Mouse (Mus musculus) limb, embryonic 12.5 days (tissue): ENCODE data around the gene Slu7. TPM values are rescaled to one million over a fixed set of nuclear protein-coding genes. Genes with fewer than 3 reads are reported as not detected.

ENCODE experiments used
- ATAC-seq: fragments of 200-750 bp; cut with Nextera tagmentation; 2 replicates; pipeline ENCODE4 v1.8.0; 2017; ENCODE audit warnings: low read depth, moderate TSS enrichment; ENCODE audit not compliant: insufficient number of reproducible peaks, insufficient read depth, low FRiP score, low TSS enrichment
- H3K27ac ChIP-seq: fragments of 300-500 bp; sonication (generic); 2 replicates; pipeline ENCODE4 v1.5.1; 2016; ENCODE audit warnings: mild to moderate bottlenecking, moderate library complexity
- H3K27me3 ChIP-seq: fragments of 300-500 bp; sonication (generic); 2 replicates; pipeline ENCODE4 v1.6.1; 2016; ENCODE audit warnings: mild to moderate bottlenecking, moderate library complexity
- H3K36me3 ChIP-seq: fragments of 300-500 bp; sonication (generic); 2 replicates; pipeline ENCODE4 v1.6.1; 2016; ENCODE audit warnings: mild to moderate bottlenecking, moderate library complexity
- H3K4me1 ChIP-seq: fragments of 300-500 bp; sonication (generic); replicated peaks from 2 replicates; pipeline ENCODE4 v1.6.1; 2016
- H3K4me2 ChIP-seq: fragments of 300-500 bp; sonication (generic); 2 replicates; pipeline ENCODE4 v1.6.1; 2016; ENCODE audit warnings: mild to moderate bottlenecking, moderate library complexity
- H3K4me3 ChIP-seq: fragments of 300-500 bp; sonication (generic); replicated peaks from 2 replicates; pipeline ENCODE4 v1.5.1; 2016; ENCODE audit warnings: mild to moderate bottlenecking
- H3K9ac ChIP-seq: fragments of 300-500 bp; sonication (generic); replicated peaks from 2 replicates; pipeline ENCODE4 v1.6.1; 2016; ENCODE audit warnings: mild to moderate bottlenecking, moderate library complexity
- H3K9me3 ChIP-seq: fragments of 300-500 bp; sonication (generic); 2 replicates; pipeline ENCODE4 v1.6.1; 2016; ENCODE audit warnings: mild to moderate bottlenecking, moderate library complexity
- WGBS: fragments of 180-500 bp; shearing (Covaris S2); methylation state at CpG from one replicate; pipeline ENCODE4 v1.1.7; 2016; 5-methylcytosine and 5-hydroxymethylcytosine counted together
- polyA plus RNA-seq: library from polyadenylated mRNA; unstranded; fragments of >200 nt; fragmentation: Nextera tagmentation; extraction: Ambion mirVana; gene quantifications from 2 replicates; pipeline ENCODE4 v1.2.1, GENCODE M21; 2016

Gene Slu7
- polyA plus RNA-seq, 1 experiment from 2014 or later, result 68.0 TPM

DNA sequence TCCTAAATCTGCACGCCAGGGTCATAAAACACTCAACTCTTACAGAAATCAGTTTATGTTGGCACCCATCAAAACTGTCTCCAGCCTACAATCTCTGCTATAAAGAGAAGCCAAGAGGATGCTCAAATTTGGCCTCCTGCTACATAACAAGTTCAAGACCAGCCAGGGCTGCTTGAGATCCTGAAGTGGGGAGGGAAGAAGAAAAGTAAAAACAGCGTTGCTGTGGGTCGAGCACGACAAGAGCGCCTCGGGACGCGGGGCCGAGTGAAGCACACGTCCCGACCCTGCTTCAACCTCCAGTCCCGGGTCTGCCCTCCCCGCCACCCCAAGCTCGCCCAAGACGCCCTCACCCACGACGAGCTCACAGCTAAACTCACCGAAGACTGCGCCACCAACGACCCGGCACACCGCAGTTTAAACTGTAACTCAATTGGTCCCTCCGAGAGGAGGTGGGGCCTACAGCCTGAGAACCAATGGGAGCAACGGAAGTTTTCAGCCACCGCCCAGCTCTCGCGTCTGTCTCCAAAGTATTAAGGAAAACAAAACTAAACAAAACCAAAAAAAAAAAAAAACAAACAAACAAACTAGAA lies 7.6 kb upstream of the Slu7 start, which contains the start of gene Pttg1:
Gene Pttg1 (minus strand): TSS at position 428 of the 590 bp plus-strand sequence.
- H3K36me3 ChIP-seq, result peaks cover 12% of the 10 kb centered on the region; the same call in 1 of the 2 replicates
- peak within 1 kb of the TSS; percentile 53 for H3K4me2 ChIP-seq
- H3K27me3 ChIP-seq, result no peaks in the 10 kb centered on the region
- 3% methylated on average over 27 of the region's 27 CpGs for WGBS
- peak within 1 kb of the TSS; percentile 64 for H3K27ac ChIP-seq
- peaks cover 3% of the 10 kb centered on the region; the same call in 1 of the 2 replicates for H3K4me1 ChIP-seq
- H3K4me3 ChIP-seq, result peak within 1 kb of the TSS; percentile 56
- peak within 1 kb of the TSS; percentile 60 for H3K9ac ChIP-seq
- peak; percentile 90 for ATAC-seq
- H3K9me3 ChIP-seq, result no peaks in the 10 kb centered on the region

DNA sequence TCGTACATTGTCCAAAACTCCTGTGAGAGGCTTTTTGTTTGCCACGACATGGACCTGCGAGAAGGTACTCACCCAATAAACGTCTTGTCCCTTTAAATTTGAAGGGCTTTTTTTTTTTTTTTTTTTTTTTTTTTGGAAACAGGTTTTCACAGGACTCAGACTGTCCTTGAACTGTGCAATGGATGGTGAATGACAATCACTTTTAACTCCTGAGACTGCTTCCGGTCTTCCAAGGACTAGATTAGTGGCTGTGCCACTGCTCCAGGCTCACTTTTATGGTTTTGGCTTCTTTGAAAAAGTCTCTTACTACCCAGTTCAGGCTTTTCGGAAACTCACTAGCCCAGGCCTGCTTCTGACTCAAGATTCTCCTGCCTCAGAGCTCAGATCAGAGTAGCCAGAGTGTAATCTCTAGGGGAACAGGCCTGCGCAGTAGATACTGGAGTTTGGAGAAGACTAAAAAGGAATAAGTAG lies 7.1 kb upstream of the Slu7 start:
- Histone ChIP-seq H3K4me2 (peak overlapping the region; percentile 53), H3K9me3 (no peaks in the 10 kb centered on the region), H3K4me3 (peak overlapping the region; percentile 56), H3K4me1 (peaks cover 3% of the 10 kb centered on the region; the same call in 1 of the 2 replicates), H3K9ac (no peak overlapping the region), H3K36me3 (peaks cover 9% of the 10 kb centered on the region; the same call in 1 of the 2 replicates), H3K27ac (peak overlapping the region; percentile 41; the same call in 1 of the 2 replicates), H3K27me3 (no peaks in the 10 kb centered on the region)
- 18% methylated on average over 7 of the region's 7 CpGs for WGBS
- peak; percentile 79 for ATAC-seq

DNA sequence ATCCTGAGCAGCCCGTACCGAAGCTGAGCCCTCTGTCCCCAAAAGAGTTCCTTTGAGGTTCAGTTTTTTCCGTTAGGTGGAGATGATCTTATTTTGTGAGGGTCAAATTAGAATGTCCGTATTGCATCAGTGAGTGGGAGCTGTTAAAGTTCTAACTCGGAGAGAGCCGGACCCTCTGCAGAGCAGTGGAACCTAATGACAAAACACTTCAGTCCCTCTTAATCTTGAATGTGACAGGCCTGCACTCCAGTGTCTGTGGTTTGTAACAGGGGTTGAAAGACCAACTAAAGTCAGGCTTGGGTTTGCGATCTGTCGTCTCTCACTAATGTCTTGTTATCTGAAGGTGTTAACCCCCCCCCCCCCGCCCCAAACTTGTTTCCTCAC lies 472 bp downstream of the Slu7 start:
- Histone ChIP-seq H3K36me3 (peaks cover 19% of the 10 kb centered on the region), H3K9ac (peak overlapping the region; percentile 74), H3K27ac (no peak overlapping the region), H3K4me1 (peaks cover 10% of the 10 kb centered on the region), H3K4me2 (peak overlapping the region; percentile 85), H3K4me3 (peak overlapping the region; percentile 83), H3K9me3 (no peaks in the 10 kb centered on the region), H3K27me3 (no peaks in the 10 kb centered on the region)
- ATAC-seq, result 0 out of 2 replicates have a peak, but pooled peaks have one; percentile 16
- 1% methylated on average over 9 of the region's 9 CpGs for WGBS

DNA sequence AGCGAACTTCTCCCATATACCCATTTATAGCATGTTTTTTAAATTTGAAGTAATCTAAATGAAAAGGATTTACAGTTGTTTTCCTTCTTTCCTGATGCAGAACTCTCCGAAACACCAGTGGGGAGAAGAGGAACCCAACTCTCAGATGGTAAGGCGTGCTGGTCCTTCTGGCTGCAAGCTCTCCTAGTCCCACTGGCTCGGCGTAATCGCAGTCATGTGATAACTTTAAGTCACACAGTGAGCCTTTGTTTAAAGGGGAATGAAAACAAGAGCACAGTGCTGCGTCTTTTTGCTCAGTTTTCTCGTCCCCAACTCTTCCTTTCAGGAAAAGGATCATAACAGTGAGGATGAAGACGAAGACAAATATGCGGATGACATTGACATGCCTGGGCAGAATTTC lies 7.6 kb downstream of the Slu7 start:
- Histone ChIP-seq H3K4me3 (no peak overlapping the region), H3K9ac (no peak overlapping the region), H3K9me3 (no peaks in the 10 kb centered on the region), H3K27ac (no peak overlapping the region), H3K27me3 (no peaks in the 10 kb centered on the region), H3K4me2 (no peak overlapping the region), H3K36me3 (peaks cover 89% of the 10 kb centered on the region), H3K4me1 (no peaks in the 10 kb centered on the region)
- 95% methylated on average over 10 of the region's 10 CpGs for WGBS
- ATAC-seq, result no peak

DNA sequence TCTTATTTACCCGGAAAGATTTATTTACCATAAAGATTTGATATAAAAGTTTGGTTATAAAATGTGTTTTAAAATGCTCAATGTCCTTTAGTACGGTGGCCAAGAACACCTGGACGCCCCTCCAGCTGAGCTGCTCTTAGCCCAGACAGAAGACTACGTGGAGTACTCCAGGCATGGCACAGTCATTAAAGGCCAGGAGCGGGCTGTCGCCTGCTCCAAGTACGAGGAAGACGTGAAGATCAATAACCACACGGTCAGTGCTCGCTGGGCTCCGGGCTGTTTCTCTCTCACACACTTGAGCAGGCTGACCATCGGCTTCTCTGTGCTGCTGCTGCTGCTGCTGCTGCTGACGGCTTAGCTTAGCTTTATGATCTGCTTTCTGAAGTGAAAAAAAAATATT lies 9.6 kb downstream of the Slu7 start:
- Histone ChIP-seq H3K27ac (no peak overlapping the region), H3K4me1 (no peaks in the 10 kb centered on the region), H3K36me3 (peaks cover 93% of the 10 kb centered on the region), H3K4me2 (no peak overlapping the region), H3K9me3 (no peaks in the 10 kb centered on the region), H3K9ac (no peak overlapping the region), H3K4me3 (no peak overlapping the region), H3K27me3 (no peaks in the 10 kb centered on the region)
- ATAC-seq, result no peak
- WGBS, result 92% methylated on average over 13 of the region's 13 CpGs

DNA sequence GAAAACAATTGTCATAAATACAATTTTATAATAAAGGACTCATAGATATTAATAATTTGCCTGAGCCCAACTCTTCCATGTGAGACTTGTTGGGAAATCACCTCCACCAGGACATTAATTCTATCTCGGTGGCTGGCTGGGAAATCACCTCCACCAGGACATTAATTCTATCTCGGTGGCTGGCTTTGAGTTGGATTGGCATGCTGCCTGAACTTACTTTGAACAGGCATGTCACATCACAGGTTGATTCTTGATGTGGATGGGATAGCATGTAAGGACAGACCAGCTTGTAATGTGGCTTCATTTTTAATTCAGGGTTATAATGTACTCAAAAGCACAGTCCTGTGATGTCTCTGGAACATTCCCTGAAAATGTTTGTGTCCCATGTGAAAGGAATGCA lies 16.4 kb downstream of the Slu7 start:
- 85% methylated on average over 2 of the region's 2 CpGs for WGBS
- no peaks in the 10 kb centered on the region for H3K4me1 ChIP-seq
- no peak overlapping the region for H3K9ac ChIP-seq
- no peaks in the 10 kb centered on the region for H3K27me3 ChIP-seq
- H3K4me3 ChIP-seq, result no peak overlapping the region
- no peak overlapping the region for H3K4me2 ChIP-seq
- no peak overlapping the region for H3K27ac ChIP-seq
- H3K9me3 ChIP-seq, result no peaks in the 10 kb centered on the region
- peaks cover 27% of the 10 kb centered on the region for H3K36me3 ChIP-seq
- no peak for ATAC-seq

DNA sequence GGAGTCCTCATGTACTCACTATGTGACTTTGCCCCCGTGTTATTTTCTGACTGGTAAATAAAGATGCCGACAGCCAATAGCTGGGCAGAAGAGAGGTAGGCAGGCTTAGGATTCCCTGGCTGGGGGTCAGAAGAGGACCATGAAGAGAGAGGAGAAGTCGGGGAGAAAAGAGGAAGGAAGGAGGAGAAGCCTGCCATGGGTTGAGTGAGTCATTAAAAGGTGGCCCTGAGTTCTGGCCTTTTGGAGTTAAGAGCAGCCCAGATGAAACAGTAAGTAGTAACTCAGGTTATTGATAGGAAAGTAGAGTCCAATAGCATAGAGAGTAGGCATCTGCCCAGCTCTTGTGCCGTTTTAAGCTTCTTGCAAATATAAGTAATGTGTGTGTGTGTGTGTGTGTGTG lies 17.8 kb downstream of the Slu7 start:
- Histone ChIP-seq H3K9ac (no peak overlapping the region), H3K36me3 (peaks cover 13% of the 10 kb centered on the region), H3K27ac (no peak overlapping the region), H3K4me1 (no peaks in the 10 kb centered on the region), H3K4me2 (no peak overlapping the region), H3K4me3 (no peak overlapping the region), H3K27me3 (no peaks in the 10 kb centered on the region), H3K9me3 (no peaks in the 10 kb centered on the region)
- no peak for ATAC-seq
- 65% methylated on average over 4 of the region's 4 CpGs for WGBS

DNA sequence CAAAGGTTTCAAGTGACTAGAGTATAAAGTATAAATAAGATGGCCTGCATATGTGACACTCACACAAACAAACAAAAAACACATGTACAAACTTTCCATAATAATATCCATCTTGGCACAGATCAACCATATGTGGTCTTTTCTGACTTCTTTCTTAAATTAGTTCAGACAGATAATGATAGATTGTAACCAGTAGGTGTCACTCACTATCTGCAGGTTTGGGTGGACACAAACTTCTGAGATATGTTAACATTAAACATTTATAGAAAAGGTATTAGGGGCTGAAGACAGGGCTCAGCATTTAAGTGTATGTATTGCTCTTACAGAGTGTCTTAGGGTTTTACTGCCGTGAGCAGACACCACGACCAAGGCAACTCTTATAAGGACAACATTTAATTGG lies 18.7 kb downstream of the Slu7 start:
- no peaks in the 10 kb centered on the region for H3K9me3 ChIP-seq
- no peaks in the 10 kb centered on the region for H3K4me1 ChIP-seq
- no peak overlapping the region for H3K27ac ChIP-seq
- no peak overlapping the region for H3K4me3 ChIP-seq
- H3K4me2 ChIP-seq, result no peak overlapping the region
- ATAC-seq, result no peak
- no peaks in the 10 kb centered on the region for H3K27me3 ChIP-seq
- 73% methylated on average over 2 of the region's 2 CpGs for WGBS
- peaks cover 5% of the 10 kb centered on the region for H3K36me3 ChIP-seq
- no peak overlapping the region for H3K9ac ChIP-seq

DNA sequence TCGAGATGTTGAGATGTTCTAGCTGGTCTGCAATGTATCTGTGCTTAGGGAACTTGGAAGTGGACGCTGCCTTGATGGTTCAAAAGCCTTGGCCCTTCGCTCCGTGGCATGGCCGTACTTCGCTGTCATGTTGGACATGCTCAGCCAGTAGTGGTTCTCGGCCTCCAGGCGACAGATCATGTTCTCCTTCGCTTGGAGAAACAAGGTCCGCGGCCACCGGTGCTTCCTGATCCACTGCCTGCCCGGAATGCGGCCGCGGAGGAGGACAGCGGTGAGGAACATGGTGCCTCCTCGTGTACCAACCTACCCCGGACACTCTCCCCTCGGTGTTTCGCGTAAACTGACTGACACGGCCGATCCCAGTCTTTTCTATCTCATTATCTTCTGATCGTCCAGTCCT lies 29.7 kb downstream of the Slu7 start:
- Histone ChIP-seq H3K4me2 (no peak overlapping the region), H3K9me3 (peaks cover 5% of the 10 kb centered on the region; the same call in 1 of the 2 replicates), H3K36me3 (no peaks in the 10 kb centered on the region), H3K4me1 (no peaks in the 10 kb centered on the region), H3K9ac (no peak overlapping the region), H3K4me3 (no peak overlapping the region), H3K27ac (no peak overlapping the region), H3K27me3 (no peaks in the 10 kb centered on the region)
- 96% methylated on average over 25 of the region's 25 CpGs for WGBS
- ATAC-seq, result no peak

DNA sequence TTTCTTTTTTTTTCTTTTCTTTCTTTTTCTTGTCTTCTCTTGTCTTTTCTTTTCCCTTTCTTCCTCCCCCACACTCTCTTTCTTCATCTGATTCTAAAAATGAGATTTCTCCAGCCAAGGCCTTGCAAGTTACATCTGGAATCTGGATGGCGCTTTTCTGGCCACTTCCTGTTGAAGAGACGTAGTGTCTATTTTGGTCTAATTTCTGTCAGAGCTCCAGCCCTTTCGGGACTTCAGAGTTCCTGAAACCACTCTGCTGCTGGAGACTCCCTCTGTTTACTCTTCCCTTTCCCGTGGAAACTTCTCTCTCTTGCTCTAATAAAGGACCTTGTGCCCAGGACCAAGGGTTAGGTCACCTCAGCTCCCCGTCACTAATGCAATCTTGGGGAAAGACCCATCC lies 36.6 kb downstream of the Slu7 start:
- H3K9ac ChIP-seq, result no peak overlapping the region
- no peaks in the 10 kb centered on the region for H3K9me3 ChIP-seq
- no peak overlapping the region for H3K27ac ChIP-seq
- 65% methylated on average over 5 of the region's 5 CpGs for WGBS
- no peak for ATAC-seq
- H3K27me3 ChIP-seq, result peaks cover 10% of the 10 kb centered on the region
- no peaks in the 10 kb centered on the region for H3K36me3 ChIP-seq
- peaks cover 7% of the 10 kb centered on the region for H3K4me1 ChIP-seq
- no peak overlapping the region for H3K4me3 ChIP-seq
- H3K4me2 ChIP-seq, result no peak overlapping the region

DNA sequence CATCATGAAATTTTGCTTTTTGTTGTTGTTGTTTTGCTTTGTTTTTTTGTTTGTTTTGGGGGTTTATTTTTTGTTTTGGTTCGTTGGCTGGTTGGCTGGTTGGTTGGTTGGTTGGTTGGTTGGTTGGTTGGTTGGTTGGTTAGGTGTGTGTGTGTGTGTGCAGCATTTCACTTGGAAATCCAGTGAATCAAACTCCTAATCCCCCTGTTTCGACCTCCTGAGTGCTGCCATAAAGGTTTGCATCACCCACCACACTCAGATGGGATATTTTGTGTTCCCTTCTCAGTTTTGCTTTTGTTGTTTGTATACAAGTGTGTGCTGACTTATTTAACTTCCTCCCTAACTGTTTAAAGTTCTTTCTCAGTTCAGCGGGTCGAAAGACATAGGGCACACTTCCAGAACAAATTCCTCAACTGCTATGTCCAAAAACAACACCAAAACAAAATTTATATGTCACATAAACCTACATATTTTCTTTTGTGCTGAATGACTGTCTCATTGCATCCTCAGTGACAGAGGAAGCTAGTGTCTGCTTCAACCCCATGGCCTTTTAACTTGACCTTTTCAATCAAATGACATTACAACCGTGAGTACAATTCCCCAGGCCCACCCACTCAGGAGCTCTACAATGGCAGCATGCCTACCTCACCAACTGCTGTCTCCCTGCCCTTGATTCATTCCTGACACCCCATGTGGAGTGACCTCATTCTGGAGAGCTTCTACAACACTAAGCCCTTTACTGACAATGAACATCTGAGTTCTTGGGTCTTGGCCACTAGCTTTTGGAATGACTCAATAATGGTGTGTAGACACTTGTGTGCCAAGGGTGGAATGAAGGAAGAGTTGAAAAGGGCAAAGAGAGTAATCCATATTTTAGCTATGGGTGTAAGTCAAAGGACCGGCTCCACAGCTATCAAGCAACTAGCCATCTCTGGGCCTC lies 37.6 kb downstream of the Slu7 start:
- Histone ChIP-seq H3K4me3 (no peak overlapping the region), H3K27me3 (peaks cover 12% of the 10 kb centered on the region), H3K9ac (no peak overlapping the region), H3K27ac (no peak overlapping the region), H3K4me1 (peaks cover 9% of the 10 kb centered on the region), H3K4me2 (no peak overlapping the region), H3K36me3 (no peaks in the 10 kb centered on the region), H3K9me3 (no peaks in the 10 kb centered on the region)
- 79% methylated on average over 6 of the region's 6 CpGs for WGBS
- ATAC-seq, result no peak
